Mouse (Mus musculus) v-Abl transformed pro-B cells (cell line): ENCODE measurements around the gene Srsf12.

Experiments used
- in situ Hi-C, 2 experiments: fragments of 400-800 bp; cut with MboI; formaldehyde crosslinking; loops; one replicate each; pipeline ENCODE4 v1.15.1; 2025; ENCODE audit not compliant: unreplicated experiment in 2 of 2

The Srsf12 gene

GRCm38 (mm10) chr4:33248062-33248889 is 39.5 kb downstream of the Srsf12 start:
- in situ Hi-C loops, result loop anchor here in 1 of 2 experiments (5.0 kb wide), 1 partner anchor 211 kb away; no protein-coding TSS in a partner anchor

GRCm38 (mm10) chr4:33248915-33249314 is 40.1 kb downstream of the Srsf12 start:
- in situ Hi-C loops, result loop anchor here in 1 of 2 experiments (5.0 kb wide), 1 partner anchor 212 kb away; no protein-coding TSS in a partner anchor

- in situ Hi-C loops, result loop anchor here in 1 of 2 experiments (5.0 kb wide), 2 partner anchors 38 to 212 kb away; no protein-coding TSS in a partner anchor
These were observed 41.0 kb downstream of the Srsf12 start for GRCm38 (mm10) chr4:33249716-33250230.

- in situ Hi-C loops, result loop anchor here in 1 of 2 experiments (5.0 kb wide), 1 partner anchor 36 kb away; no protein-coding TSS in a partner anchor
These were observed 42.1 kb downstream of the Srsf12 start for GRCm38 (mm10) chr4:33250867-33251266.

GRCm38 (mm10) chr4:33254706-33255105 is 45.9 kb downstream of the Srsf12 start:
- in situ Hi-C loops, result loop anchor here in 1 of 2 experiments (5.0 kb wide), 1 partner anchor 33 kb away; no protein-coding TSS in a partner anchor

- in situ Hi-C loops, result no loop called here
These were observed 48.6 kb downstream of the Srsf12 start for GRCm38 (mm10) chr4:33257263-33257964.

- in situ Hi-C loops, result no loop called here
These were observed 51.5 kb downstream of the Srsf12 start for GRCm38 (mm10) chr4:33260311-33260710.

GRCm38 (mm10) chr4:33261311-33261753 is 52.5 kb downstream of the Srsf12 start:
- in situ Hi-C loops, result no loop called here

- in situ Hi-C loops, result no loop called here
These were observed 54.1 kb downstream of the Srsf12 start for GRCm38 (mm10) chr4:33262897-33263296.

- in situ Hi-C loops, result no loop called here
These were observed 56.4 kb downstream of the Srsf12 start for GRCm38 (mm10) chr4:33264979-33265726.

- in situ Hi-C loops, result loop anchor here in 1 of 2 experiments (10.0 kb wide), 1 partner anchor 56 kb away; no protein-coding TSS in a partner anchor
These were observed 61.9 kb downstream of the Srsf12 start for GRCm38 (mm10) chr4:33270386-33271314.

GRCm38 (mm10) chr4:33273437-33273836 is 64.6 kb downstream of the Srsf12 start:
- in situ Hi-C loops, result loop anchor here in 1 of 2 experiments (10.0 kb wide), 1 partner anchor 59 kb away; no protein-coding TSS in a partner anchor

- in situ Hi-C loops, result no loop called here
These were observed 73.3 kb downstream of the Srsf12 start for GRCm38 (mm10) chr4:33281891-33282685.
